Mouse (Mus musculus) thymus, adult 2 months (tissue): Measurements from ENCODE around the gene Olfr675. TPM values are rescaled to one million over a fixed set of nuclear protein-coding genes. Genes with fewer than 3 reads are reported as not detected.
"Not testable (repeated sequence)": the region's sequence is repeated elsewhere in the genome, so short reads cannot be mapped to it uniquely, and the experiment has no call there.

Source experiments
- DNase-seq: peaks from one replicate; pipeline ENCODE4 v3.0.0; 2021
- H3K27ac ChIP-seq: fragments of 200-500 bp; 2 replicates; pipeline ENCODE4 v1.5.1; 2012; ENCODE audit warnings: low read length, control low read depth; ENCODE audit not compliant: control insufficient read depth, insufficient read depth
- H3K27me3 ChIP-seq: fragments of 200-500 bp; 2 replicates; pipeline ENCODE4 v1.6.1; 2012; ENCODE audit warnings: mild to moderate bottlenecking, low read length, moderate library complexity, mixed read lengths; ENCODE audit not compliant: control insufficient read depth, insufficient read depth
- H3K36me3 ChIP-seq: fragments of 200-500 bp; 2 replicates; pipeline ENCODE4 v1.6.1; 2012; ENCODE audit warnings: mild to moderate bottlenecking, low read length, moderate library complexity; ENCODE audit not compliant: control insufficient read depth, insufficient read depth
- H3K4me1 ChIP-seq: fragments of 200-500 bp; replicated peaks from 2 replicates; pipeline ENCODE4 v1.6.1; 2012; ENCODE audit warnings: low read length; ENCODE audit not compliant: control insufficient read depth, insufficient read depth
- H3K4me3 ChIP-seq: fragments of 200-500 bp; 2 replicates; pipeline ENCODE4 v1.5.1; 2012; ENCODE audit warnings: mild to moderate bottlenecking, low read length, control low read depth, moderate library complexity; ENCODE audit not compliant: control insufficient read depth, insufficient read depth
- CTCF ChIP-seq: fragments of 200-500 bp; IDR thresholded peaks from 2 replicates; pipeline ENCODE4 v1.5.1; 2012; ENCODE audit warnings: mild to moderate bottlenecking, control low read depth, low read length, moderate library complexity, borderline replicate concordance; ENCODE audit not compliant: control insufficient read depth, poor library complexity, insufficient read depth; ENCODE audit errors: extremely low read depth
- WGBS: fragments of 180-500 bp; shearing (Covaris S2); methylation state at CpG from one replicate; pipeline ENCODE4 v1.1.7; 2018; 5-methylcytosine and 5-hydroxymethylcytosine counted together
- polyA plus RNA-seq: library from polyadenylated mRNA; depleted of rRNA; stranded (reverse); fragments of >200 nt; gene quantifications from 2 replicates; pipeline ENCODE4 v1.2.3, GENCODE M21; 2012; rRNA removed

Olfr675 gene
- polyA plus RNA-seq, 1 experiment = not detected

- Histone ChIP-seq H3K4me3 (no peak within 1 kb of the TSS), H3K27me3 (no peaks in the 10 kb centered on the region), H3K36me3 (no peaks in the 10 kb centered on the region), H3K27ac (no peak within 1 kb of the TSS), H3K4me1 (no peaks in the 10 kb centered on the region)
- TF ChIP-seq CTCF = no peak
- 90% methylated on average over 1 of the region's 1 CpGs for WGBS
- DNase-seq = no peak
Measured at GRCm38 (mm10) chr7:104979026-104979425, 49.2 kb downstream of the Olfr675 start, which contains the start of gene Olfr671. TSS of gene Olfr671 (minus strand) at chr7:104979126.

GRCm38 (mm10) chr7:104972507-104972906 lies 55.8 kb downstream of the Olfr675 start:
- H3K27me3 ChIP-seq, DNase-seq, H3K4me3 ChIP-seq, H3K36me3 ChIP-seq, H3K4me1 ChIP-seq, H3K27ac ChIP-seq: not testable (repeated sequence)
- 62% methylated on average over 2 of the region's 2 CpGs for WGBS

Other genes starting within 250 kb of the Olfr675 start
- gene Usp17lb, start 185.9 kb downstream of the Olfr675 start, polyA plus RNA-seq = not detected in 2 replicates
- gene Usp17la, start 171.5 kb downstream of the Olfr675 start, polyA plus RNA-seq = not detected in 2 replicates
- not detected in 2 replicates for gene Olfr665, start 150.4 kb downstream of the Olfr675 start, polyA plus RNA-seq
- not detected in 2 replicates for gene Olfr666, start 132.5 kb downstream of the Olfr675 start, polyA plus RNA-seq
- not detected in 2 replicates for gene Olfr667, start 107.0 kb downstream of the Olfr675 start, polyA plus RNA-seq
- not detected in 2 replicates for gene Olfr668, start 100.4 kb downstream of the Olfr675 start, polyA plus RNA-seq
- gene Olfr669, start 94.2 kb downstream of the Olfr675 start, polyA plus RNA-seq = not detected in 2 replicates
- not detected in 2 replicates for gene Olfr670, start 65.8 kb downstream of the Olfr675 start, polyA plus RNA-seq
- gene Olfr671, start 49.3 kb downstream of the Olfr675 start, polyA plus RNA-seq = not detected in 2 replicates
- gene Olfr672, start 26.4 kb downstream of the Olfr675 start, polyA plus RNA-seq = not detected in 2 replicates
- not detected in 2 replicates for gene Olfr676, start 4.2 kb upstream of the Olfr675 start, polyA plus RNA-seq
- not detected in 2 replicates for gene Olfr677, start 22.9 kb upstream of the Olfr675 start, polyA plus RNA-seq
- not detected in 2 replicates for gene Olfr678, start 36.0 kb upstream of the Olfr675 start, polyA plus RNA-seq
- gene Olfr679, start 52.7 kb upstream of the Olfr675 start, polyA plus RNA-seq = 0.01 TPM in 1 of 2 replicates, not detected in the other
- not detected in 2 replicates for gene Olfr680-ps1, start 64.4 kb upstream of the Olfr675 start, polyA plus RNA-seq
- gene Olfr681, start 88.4 kb upstream of the Olfr675 start, polyA plus RNA-seq = not detected in 2 replicates
- gene Olfr683, start 118.6 kb upstream of the Olfr675 start, polyA plus RNA-seq = not detected in 2 replicates
- gene Olfr684, start 135.2 kb upstream of the Olfr675 start, polyA plus RNA-seq = not detected in 2 replicates
- not detected in 2 replicates for gene Olfr685, start 157.6 kb upstream of the Olfr675 start, polyA plus RNA-seq
- not detected in 2 replicates for gene Olfr686, start 179.0 kb upstream of the Olfr675 start, polyA plus RNA-seq